8 mouse cellular contexts compared by ENCODE assay signal in the genomic region with DNA sequence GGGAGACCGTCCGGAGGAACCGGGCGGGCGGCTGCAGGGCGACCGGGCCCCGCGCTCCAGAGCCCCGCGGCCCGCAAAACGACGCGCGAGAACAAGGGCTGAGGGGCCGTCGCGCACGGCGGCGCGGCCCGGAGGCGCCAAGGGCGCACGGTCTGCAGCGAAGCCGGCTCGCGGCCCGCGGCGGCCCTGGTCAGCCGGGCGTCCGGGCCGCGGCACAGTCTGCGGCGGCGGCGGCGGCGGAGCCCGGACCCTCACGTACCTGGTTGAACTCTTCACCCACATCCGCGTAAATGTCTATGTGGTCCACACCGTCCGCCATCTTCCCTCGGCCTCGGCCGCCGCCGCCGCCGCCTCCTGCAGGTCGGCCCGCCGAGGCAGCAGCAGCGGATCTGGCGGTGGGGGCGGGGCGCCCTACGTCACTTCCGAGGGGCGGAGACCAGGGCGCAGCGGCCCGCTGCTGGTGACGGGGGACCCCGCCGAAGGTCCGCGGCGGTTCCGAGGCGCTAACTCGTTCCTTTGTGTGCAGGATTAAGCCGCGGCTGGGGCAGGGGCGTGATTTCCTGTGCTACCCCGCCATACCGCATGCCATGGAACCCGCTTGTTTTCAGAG. TPM values are rescaled to one million over a fixed set of nuclear protein-coding genes. Genes with fewer than 3 reads are reported as not detected.
DNase-seq lines count a peak whose midpoint lies in the region; ATAC-seq and TF ChIP-seq lines count a peak whose summit lies in the region.

No protein-coding gene starts in this region.

- intact Hi-C loops in gastrocnemius, adult 2 months (cut with DNase I) = loop anchor here (10.0 kb wide), 1 partner anchor 312 kb away; a partner anchor contains a TSS
- intact Hi-C loops in left cerebral cortex, adult 2 months (cut with DNase I) = loop anchor here (2.0 to 10.0 kb wide), 3 partner anchors 58 to 298 kb away; a partner anchor contains a TSS

- WGBS in hindbrain, postnatal 0 days = 2% methylated on average over 82 of the region's 86 CpGs
- WGBS in macrophage (ENCODE audit: missing documents) = under 1% methylated on average over 74 of the region's 86 CpGs

- no peaks in the 10 kb centered on the region for H3K4me1 ChIP-seq in hindbrain, postnatal 0 days (ENCODE audit: insufficient read depth, low read length)

- H3K9ac ChIP-seq in hindbrain, postnatal 0 days (replicated peaks; ENCODE audit: low read length) = peak overlapping the region; percentile 97

- DNase-seq in gastrocnemius, adult 2 months = peak; percentile 98
- peak; percentile 98 for DNase-seq in hindbrain, postnatal 0 days (ENCODE audit: low spot score)
- DNase-seq in left cerebral cortex, adult 2 months (ENCODE audit: extremely low spot score in 1 of 2, low spot score in 2 of 2) = peak; percentile 97 to 98
- DNase-seq in retina, postnatal 7 days (ENCODE audit: low read depth, low spot score) = peak; percentile 84
- peak; percentile 90 to 91 for DNase-seq in urinary bladder, adult 18-20 months (ENCODE audit: low spot score in 2 of 2)

- no peaks in the 10 kb centered on the region for H3K27me3 ChIP-seq in hindbrain, postnatal 0 days (ENCODE audit: insufficient read depth, low read length)

- H3K4me2 ChIP-seq in hindbrain, postnatal 0 days (ENCODE audit: low read depth, low read length) = peak overlapping the region; percentile 76

- peak overlapping the region; percentile 97 for H3K27ac ChIP-seq in gastrocnemius, adult 2 months
- H3K27ac ChIP-seq in hindbrain, postnatal 0 days = peak overlapping the region; percentile 99
- H3K27ac ChIP-seq in left cerebral cortex, adult 2 months = peak overlapping the region; percentile 81
- 0 out of 2 replicates have a peak overlapping the region, but pooled peaks have one; percentile 33 for H3K27ac ChIP-seq in macrophage

- peaks cover 44% of the 10 kb centered on the region for H3K79me2 ChIP-seq in macrophage (ENCODE audit: inconsistent target)

- H3K9me3 ChIP-seq in hindbrain, postnatal 0 days (ENCODE audit: low read length) = no peaks in the 10 kb centered on the region

- peak; percentile 86 for ATAC-seq in activated CD4-positive, CD25-positive, alpha-beta regulatory T cell, adult 4 months
- ATAC-seq in common myeloid progenitor, adult 5-6 weeks (replicated peaks; ENCODE audit: low read depth, poor library complexity, severe bottlenecking) = peak; percentile 90
- peak; percentile 99 for ATAC-seq in hindbrain, postnatal 0 days

- peak overlapping the region; percentile 95 for H3K4me3 ChIP-seq in gastrocnemius, adult 2 months
- H3K4me3 ChIP-seq in hindbrain, postnatal 0 days (ENCODE audit: low read length) = peak overlapping the region; percentile 99
- H3K4me3 ChIP-seq in left cerebral cortex, adult 2 months = peak overlapping the region; percentile 71
- H3K4me3 ChIP-seq in macrophage (ENCODE audit: inconsistent target) = peak overlapping the region; percentile 40

- H3K36me3 ChIP-seq in hindbrain, postnatal 0 days (ENCODE audit: insufficient read depth, low read length) = no peaks in the 10 kb centered on the region
- no peaks in the 10 kb centered on the region for H3K36me3 ChIP-seq in macrophage (ENCODE audit: inconsistent target)

- peak; percentile 45 for TF ChIP-seq CTCF in gastrocnemius, adult 2 months (IDR thresholded peaks at IDR 0.05)
- TF ChIP-seq CTCF in hindbrain, postnatal 0 days (IDR thresholded peaks at IDR 0.05; ENCODE audit: low read depth) = peak; percentile 5; the same call in 1 of the 2 replicates
- peak; percentile 30 for TF ChIP-seq CTCF in left cerebral cortex, adult 2 months (IDR thresholded peaks at IDR 0.05)

RNA-seq across cellular contexts. Expression of a gene that starts 3.1 kb away (rescaled TPM):
- 100 to 1,000 TPM; 109 to 110 TPM for polyA plus RNA-seq in activated CD4-positive, CD25-positive, alpha-beta regulatory T cell, adult 4 months (2017; shearing (Covaris generic))
- 152 and 168 TPM in 2 replicates for total RNA-seq in common myeloid progenitor, adult 5-6 weeks (2017)
- 10 to 100 TPM; 21.8 to 26.0 TPM for total RNA-seq in gastrocnemius, adult 2 months (2021)
- 100.0 and 127 TPM in 2 replicates for total RNA-seq in hindbrain, postnatal 0 days (2014; rRNA removed)
- 82.0 and 83.2 TPM in 2 replicates for polyA plus RNA-seq in hindbrain, postnatal 0 days (2015; fragmentation: Nextera tagmentation; extraction: Ambion mirVana)
- total RNA-seq in left cerebral cortex, adult 2 months (2021) = 100 to 1,000 TPM; 116 to 120 TPM
- 100 to 1,000 TPM; 115 to 389 (median 207) TPM for total RNA-seq in macrophage (2018; cell fraction: chromatin; rRNA removed)
- total RNA-seq in macrophage (2018; cell fraction: cytosol; rRNA removed) = 10 to 100 TPM; 32.6 to 49.6 (median 39.0) TPM
- total RNA-seq in macrophage (2018; cell fraction: nucleus; rRNA removed) = 100 to 1,000 TPM in 21 of 26 experiments, 10 to 100 TPM in 5; 86.0 to 223 (median 129) TPM
- polyA plus RNA-seq in macrophage (2018) = 34.3 to 45.3 TPM (median 41.5 TPM) in 3 replicates

Comparison
In these comparisons a context has a peak if more than half of its experiments do, and no peak if none do; other contexts are left out.
1. Peak in every context shown above with its lines: DNase-seq, ATAC-seq, H3K4me3 ChIP-seq and H3K27ac ChIP-seq.
2. H3K27ac ChIP-seq: peak in every context shown above with its lines; median percentile 99 in hindbrain, postnatal 0 days; 97 in gastrocnemius, adult 2 months; 81 in left cerebral cortex, adult 2 months; 33 in macrophage.
3. H3K4me3 ChIP-seq: peak in every context shown above with its lines; median percentile 99 in hindbrain, postnatal 0 days; 95 in gastrocnemius, adult 2 months; 71 in left cerebral cortex, adult 2 months; 40 in macrophage.